Mouse (Mus musculus): ENCODE data around the gene AI413582.

The AI413582 gene

DNA sequence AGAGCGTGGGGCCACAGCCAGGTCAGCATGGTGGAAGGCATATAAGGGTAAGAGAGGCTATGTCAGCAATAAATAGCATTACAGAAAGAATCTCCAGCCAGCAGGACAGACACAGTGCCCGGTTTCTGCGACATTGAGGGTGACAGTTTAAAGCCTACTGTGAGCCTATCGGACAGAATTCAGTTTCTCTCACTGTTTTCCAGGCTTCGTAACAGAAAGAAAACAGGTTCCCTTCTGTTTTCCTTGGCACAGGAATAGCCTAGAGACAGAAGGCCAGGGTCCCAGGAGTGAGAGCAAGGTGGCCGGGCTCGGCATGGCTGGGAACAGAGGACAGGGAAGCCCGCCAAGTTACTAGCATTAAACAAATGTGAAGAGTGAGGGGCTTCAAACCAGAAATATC is 14.3 kb upstream of the AI413582 start:
- 64% methylated on average over 8 of the region's 8 CpGs for WGBS

DNA sequence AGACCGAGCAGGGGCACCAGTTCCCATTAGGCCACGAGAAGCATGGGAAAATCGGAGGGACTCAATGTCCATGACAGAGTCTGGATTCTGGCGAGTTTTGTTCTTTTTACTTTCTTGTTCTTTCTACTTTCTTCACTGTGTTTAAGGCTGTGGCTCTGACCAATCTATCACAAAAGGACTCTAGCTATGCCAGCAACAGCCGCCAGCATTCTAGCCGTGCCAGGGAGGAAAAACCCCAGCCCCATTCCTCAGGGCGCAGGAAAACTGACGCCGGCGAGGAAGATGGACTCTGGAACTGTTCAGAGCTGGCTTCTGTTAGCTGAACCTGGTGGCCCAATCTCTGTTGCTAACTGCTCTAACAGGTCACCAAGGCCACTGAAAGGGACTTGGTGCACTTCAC is 12.9 kb upstream of the AI413582 start:
- 71% methylated on average over 10 of the region's 10 CpGs for WGBS

DNA sequence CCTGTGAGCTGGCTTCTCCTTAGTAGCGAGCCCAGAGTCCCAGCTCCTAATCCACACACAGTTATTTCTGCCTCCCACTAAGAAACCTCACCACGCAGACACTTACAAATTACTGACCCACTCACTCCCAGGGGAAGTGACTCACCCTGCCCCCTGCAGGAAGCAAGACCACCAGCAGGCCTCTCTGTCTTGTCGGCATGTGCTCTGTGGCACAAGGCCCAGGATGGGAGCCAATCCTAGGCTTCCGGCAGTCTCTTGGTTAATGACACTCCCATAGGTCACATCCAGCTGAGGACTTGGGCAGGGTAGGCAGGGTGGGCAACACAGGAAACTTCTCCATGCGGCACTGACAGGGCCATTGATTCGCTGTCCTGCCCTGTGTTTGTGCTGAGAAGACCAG is 11.9 kb upstream of the AI413582 start:
- WGBS = 39% methylated on average over 6 of the region's 6 CpGs

DNA sequence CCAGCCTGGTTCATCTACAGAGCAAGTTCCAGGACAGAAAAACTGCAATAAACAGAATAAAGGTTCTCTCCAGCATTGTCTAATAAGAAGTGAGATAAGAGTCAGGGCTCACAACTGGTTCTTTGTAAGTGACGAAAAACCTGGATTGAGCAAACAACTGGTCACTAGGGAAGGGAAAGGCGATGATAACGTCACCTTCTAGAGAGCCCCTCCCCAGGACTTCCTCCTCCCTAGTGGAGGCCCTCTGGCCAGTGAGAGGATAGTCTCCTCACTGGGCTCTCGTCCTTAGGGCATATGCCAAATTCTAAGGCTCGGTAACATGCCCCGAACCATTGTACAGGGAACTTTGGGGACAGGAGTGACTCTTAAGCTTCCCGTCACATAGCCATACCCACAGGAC is 10.5 kb upstream of the AI413582 start:
- WGBS = 82% methylated on average over 7 of the region's 7 CpGs

DNA sequence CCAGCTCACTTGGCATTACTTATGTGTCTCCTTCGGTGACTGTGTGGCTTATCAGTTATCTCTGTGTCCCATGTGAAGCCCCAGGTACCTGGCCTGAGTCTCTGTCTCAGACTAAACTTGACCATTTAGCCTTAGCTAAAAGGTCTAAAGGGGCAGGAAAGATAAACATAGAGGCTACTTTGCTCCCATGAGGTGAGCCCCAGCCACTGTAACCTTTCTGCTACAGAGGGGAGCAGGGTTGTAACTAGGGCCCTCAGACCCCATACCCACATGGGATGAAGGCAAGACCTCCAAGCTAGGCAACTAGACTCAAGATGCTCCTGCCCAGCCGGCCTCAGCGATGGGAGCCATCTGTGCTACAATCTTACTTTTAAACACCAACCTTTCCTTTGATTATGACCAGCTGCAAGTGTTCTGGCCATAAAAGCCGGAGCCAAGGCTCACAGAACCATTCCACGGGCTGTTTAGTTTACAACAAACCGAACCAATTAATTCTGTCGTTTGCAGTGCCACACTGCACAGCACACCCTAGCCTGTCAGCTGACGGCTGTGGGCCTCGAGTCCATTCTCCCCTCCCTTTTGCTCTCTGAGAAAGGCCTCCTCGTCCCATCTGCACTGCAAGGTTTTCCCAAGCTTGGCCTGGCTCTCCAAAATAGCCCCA is 9.7 kb upstream of the AI413582 start:
- 43% methylated on average over 10 of the region's 10 CpGs for WGBS

DNA sequence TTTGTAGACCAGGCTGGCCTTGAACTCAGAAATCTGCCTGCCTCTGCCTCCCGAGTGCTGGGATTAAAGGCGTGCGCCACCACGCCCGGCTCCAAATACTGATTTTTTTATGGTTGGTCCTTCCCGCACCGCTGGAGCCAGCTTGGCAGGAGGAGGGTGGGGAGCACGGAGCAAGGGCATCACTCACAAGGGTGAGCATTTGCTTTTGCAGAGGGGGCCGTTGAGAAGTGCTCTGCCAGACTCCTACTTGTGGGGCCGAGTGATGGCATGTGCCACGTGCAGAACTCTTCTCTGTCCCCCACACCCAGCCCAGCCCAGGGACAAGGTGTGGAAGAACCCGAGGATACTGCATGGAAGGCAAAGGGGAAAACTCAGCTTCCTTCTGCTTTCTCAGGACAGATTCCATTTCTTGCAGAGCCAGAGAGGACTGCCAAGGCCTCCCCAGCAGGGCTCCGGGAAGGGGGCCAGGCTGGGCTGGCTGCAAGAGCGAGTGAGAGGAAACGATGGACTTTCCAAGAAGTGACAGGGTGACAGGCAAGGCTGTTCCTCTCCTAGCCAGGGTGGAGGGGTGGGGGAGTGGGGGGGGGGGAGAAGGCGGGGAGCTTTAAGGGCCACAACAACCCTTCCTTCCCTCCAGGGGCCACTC is 9.0 kb upstream of the AI413582 start:
- 54% methylated on average over 15 of the region's 16 CpGs for WGBS

DNA sequence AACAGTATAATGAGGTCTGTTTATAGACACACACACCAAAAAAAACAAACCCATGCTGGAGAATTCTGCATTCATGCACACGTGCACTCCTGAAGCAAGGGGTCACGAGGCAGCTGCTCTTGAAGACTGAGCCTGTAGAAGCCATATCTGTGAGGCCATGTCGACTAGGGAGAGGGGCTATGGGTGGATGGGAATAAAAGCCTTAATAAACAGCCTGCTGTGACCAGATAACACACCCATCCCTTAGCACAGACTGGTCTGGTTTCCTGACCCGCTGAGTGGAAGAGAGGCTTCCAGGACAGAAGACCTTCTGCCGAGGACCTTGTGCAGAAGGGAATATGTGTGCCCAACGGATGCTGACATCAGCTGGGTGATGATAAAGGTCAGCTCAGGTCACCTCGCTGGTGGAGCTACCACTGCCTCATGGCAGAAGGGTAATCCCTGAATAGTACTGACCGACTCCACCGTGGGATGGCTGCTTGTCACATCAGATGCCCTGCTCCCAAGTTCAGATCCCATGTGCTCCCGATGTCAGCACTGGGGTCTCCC is 8.3 kb upstream of the AI413582 start:
- WGBS = 68% methylated on average over 10 of the region's 10 CpGs

DNA sequence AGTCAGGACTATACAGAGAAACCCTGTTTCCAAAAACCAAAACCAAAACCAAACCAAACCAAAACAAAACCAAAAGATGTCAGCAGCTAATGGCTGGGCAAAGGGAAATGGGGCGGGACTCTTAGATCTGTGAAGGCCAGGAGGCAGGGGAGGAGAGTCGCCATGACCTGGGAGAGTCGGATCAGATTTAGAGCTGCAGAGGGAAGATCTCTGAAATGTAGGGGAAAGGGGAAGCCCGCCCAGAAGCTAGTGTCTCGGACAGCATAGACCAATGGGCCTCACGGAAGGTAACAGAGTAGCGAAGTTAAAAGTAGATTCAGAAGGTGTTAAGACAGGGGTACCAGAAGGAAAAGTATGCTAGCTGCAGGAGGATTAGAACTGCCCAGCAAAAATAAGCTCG is 5.8 kb upstream of the AI413582 start:
- WGBS = 63% methylated on average over 8 of the region's 8 CpGs

DNA sequence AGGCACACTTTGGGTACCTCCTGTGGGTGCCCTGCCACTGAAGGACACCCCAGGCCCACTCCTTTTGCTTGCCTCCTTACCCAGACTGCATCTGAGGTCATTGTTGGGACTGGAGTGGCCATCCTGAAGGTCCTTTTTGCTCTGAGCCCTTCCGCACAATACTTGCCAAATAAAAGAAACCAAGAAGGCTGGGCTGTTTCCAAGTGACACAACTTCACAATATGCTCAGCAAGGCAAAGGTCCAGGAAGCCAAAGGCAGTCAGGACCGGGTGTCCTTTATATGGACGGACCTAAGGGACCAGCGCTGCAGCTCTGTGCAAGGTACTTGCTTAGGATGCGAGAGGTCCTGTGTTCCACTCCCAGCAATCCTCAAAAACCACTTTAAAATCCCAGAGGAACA is 2.7 kb upstream of the AI413582 start:
- WGBS = 77% methylated on average over 5 of the region's 5 CpGs

DNA sequence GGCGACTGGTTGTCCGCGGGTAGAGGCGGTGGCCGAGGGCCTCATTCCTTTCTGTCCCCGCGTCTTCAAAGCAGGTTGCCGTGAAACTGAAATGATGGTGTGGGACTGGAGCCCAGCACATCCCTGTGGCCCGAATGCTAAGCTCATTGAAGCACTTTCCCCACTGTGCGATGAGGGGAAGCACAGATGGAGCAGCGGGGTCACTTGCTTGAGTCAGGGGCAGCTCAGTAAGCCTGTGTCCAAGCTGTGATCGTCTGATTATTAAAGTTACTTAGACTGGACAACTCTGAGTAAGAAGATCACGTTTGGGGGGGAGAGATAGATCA is 349 bp upstream of the AI413582 start:
- under 1% methylated on average over 13 of the region's 13 CpGs for WGBS

DNA sequence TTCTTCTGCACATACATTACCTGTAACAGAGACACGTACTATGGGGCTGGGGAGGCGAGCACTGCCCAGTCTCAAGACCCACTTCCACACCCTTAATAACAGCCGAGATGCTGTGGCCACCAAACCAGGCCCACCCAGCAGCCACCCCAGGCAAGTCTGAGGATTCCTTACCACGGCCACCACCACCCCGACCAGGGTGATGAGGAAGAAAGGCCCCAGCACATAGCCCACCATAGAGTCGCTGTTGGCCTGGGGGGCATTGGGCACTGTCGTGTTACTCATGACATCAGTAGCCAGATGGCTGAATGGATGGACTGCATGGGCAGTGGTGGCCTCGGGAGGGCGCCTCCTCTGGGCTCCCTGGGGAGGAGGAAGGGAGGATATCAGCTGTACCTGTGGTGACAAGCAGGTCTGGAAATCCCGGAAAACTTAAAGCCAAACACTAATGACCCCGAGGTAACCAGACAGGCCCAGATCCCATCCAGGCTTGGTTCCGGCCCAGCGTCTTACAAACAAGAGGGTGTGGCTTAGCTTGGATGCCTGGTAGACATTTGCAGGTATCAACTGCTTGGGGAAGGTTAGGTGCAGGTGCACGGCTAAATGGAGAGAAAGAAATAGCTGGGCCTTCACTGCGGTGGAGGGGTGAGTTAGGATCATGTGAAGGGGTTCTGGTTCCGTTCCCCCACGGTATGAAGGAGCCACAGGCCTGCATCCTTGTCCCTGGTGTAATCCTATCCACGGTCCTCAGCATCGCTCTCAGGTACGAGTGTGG is 979 bp downstream of the AI413582 start:
- WGBS = 19% methylated on average over 20 of the region's 20 CpGs

DNA sequence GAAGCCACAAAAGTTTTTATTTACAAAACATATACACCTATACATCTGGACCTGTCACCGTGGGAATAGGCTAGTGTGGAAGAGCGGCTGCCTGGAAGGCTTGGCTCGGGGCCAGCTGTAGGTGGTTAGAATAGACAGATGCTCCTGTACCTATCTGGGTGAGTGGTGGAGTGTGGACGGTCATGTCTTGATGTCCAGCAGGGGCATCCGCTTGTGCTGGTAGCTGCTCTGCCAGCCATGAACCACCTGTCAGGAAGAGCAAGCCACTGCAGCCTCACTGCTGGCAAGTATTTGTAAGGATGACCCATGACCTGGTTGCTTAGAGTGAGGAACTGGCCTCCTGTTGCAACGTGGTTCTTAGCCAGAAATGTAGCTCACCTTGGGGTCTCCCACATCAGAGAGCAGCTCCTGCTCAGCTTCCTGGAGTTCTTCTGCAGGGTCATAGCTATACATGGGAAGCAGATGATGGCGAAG is 1.7 kb downstream of the AI413582 start:
- WGBS = 61% methylated on average over 7 of the region's 7 CpGs

DNA sequence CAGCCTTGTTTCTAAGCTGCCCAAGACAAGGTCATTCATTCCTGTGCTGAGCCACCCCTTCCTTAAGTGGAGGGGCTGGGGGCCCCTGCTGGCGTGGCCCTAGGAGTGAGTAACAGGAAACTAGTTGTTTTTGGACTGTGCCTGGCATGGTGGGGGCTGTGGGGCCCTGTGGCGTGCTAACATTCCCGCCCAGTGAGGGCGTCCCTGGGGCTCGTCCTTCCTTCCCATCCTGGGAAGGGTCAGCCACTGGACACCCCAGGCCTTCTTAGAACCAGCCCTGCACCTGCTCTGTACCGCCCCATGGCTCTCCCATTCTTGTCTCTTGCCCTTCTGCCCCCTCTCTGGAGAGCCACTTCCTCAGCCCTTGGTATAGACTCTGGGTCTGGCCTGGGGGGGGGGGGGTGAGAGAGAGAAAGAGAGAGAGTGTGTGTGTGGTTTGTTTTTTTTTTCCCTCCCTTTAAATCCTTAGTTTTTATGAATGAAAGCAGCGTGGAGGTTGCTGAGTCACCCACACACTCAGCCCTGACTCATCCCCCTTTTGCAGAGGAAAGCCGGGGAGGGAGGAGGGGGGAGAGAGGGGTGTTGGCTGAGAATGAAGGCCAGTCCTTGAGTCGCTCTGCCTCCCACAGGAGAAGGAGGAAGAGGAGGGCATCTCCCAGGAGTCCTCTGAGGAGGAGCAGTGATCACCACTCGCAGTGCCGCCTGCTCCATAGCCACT is 3.6 kb downstream of the AI413582 start:
- 42% methylated on average over 11 of the region's 11 CpGs for WGBS

DNA sequence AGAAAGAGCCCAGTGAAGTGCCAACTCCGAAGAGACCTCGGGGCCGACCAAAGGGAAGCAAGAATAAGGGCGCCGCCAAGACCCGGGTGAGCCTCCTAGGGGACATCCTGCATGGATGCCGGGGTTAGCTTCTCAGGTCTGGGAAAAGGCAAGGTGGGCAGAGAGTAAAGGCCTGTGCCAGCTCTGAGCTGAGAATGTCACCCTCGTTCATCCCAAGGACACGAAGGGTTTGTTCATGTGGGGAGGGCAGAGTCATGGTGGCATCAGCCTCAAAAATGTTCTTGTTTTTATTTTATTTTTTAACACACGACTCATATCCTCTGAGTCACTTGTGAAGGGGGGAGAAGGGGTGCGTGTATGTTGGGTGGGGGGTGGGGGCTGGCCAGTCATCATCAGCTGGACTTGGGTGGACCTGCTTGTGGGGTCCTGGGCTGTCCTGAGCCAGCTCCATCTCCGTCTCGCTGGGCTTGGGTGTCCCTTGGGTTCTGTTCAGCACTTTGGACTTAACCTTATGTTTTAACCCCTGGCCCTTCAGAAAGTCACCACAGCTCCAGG is 4.6 kb downstream of the AI413582 start:
- WGBS = 76% methylated on average over 13 of the region's 13 CpGs

DNA sequence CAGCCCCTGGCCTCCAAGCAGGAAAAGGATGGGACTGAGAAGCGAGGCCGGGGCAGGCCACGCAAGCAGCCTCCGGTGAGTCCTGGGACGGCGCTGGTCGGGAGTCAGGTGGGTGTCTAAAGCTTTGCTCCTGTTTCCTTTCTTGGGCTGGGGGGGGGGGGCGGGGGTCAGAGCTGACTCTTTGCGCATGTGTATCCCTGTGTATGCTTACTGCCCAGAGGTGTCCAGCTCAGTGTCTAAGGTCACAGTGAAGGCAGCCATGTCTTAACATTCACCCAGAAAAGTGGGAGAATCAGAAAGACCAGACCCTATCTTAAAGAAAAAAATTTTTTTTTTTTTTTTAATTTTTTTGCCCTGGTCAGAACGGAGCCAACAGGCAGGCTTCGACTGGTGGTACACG is 6.0 kb downstream of the AI413582 start:
- WGBS = 86% methylated on average over 12 of the region's 12 CpGs

DNA sequence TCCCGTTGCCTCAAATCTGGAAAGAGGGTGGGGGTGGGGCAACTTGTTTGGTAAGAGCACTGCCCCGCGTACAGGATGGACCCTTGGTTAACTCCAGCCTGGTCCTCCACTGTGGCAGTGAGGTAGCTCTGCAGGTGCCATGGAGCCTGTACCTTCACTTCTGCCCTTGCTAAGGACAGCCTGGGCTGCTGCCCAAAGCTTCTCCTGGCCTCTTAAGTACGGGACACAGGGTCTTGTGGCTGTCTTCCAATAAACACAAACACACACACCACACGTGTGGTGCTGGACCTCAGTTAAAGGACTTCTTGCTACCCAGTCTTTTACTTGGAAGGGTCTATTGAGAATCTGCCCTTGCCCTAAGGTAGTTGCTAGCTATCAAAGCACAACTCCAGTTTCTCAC is 6.7 kb downstream of the AI413582 start:
- 50% methylated on average over 5 of the region's 5 CpGs for WGBS

DNA sequence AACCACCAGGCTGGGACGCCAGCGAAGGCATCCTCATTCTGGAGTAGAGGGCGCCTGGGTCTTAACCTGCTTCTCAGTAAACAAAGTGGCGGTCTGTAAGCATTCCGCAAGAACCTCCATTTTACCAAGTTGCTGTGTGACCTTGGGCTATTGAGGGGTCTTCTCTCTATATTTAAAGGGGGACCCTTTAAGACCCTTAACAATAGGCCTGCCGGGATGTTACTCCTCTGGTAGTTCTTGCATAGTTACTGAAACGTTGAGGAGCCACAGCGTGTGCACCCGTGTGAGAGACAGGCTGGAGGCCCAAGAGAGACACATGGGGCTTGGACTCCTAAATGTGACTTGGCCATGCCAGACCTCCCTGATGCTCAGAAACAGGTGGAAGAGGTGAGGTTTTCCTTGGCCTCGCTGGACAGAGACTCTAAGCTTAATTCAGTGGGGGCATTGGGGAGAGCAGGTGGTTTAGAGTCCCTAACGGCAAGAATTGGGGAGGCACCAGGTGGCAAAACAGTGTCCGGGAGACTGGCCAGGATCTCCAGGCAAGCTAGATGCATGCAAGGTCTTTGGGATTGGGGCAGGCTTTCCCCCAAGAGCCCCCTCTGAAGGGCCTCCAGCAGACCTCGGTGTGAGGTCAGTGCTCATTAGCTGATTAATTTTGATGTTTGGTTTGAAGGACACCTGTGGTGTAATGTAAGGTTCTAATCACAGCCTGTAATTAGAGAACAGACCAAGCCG is 7.5 kb downstream of the AI413582 start:
- WGBS = 30% methylated on average over 14 of the region's 14 CpGs

DNA sequence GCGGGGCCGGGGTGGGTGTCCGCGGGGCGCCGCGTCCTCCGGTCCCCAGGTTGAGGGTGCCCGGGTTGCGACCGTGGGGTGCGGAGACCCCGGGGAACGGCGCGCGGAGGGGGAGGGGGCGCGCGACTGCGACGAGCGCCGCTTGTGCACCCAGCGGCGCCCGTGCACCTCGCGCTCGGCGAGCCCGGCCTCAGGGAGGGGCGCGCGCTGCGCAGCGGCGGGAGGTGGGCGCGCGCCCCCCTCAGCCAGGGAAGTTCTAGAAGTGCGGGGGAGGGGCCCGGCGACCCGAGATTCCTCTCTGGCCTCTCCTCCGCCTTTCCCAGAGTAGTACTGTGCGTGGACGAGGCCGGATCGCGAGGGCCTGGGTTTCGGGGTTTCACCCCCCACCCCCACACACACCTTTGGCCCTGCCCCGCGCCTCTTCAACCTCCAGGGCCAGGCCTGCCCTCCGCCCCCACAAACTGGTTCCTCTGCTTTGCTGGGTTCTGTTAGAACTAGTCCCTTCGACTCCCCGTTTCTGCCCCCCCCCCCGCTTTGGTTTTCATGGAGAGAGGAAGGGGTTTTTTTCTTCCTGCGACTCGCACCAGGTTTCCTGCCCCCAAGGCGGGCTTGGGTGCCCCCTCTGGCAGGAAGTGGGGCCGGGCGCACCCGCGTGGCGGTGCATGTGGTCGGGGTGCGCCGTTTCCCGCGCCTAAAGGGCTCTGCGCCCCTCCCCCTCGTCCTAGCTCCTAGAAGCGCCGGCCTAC is 8.2 kb downstream of the AI413582 start:
- WGBS = 2% methylated on average over 73 of the region's 75 CpGs

DNA sequence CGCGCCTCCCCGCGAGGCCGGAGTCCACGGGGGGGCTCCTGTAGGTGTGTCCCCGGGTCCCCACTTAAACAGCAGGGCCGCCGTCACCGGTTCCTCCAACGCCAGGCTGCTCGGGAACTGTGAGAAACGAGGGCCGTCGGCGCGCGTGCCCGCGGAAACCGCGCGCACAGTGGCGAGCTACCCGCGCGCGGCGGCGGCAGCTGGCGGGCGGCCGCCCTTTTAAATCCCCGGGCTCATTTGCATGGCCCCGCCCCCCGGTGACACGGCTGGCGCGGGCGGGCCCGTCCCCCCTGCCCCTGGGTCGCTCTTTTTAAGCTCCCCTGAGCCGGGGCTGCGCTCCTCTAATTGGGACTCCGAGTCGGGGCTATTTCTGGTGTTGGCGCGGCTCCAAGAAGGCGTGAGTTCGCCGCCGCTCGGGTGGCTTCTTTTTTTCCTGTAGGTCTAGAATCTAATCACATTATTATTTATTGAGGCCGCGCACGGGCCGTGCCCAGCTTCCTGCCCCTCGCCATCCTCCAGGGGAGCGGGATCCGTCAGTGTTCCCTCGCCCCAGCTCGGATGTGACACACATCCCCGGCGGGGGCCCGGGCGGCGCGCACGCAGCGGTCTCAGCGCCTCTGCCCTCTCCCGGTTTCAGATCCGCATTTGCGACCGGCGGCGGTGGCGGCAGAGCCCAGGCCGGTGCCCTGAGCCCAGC is 9.1 kb downstream of the AI413582 start, which contains the start of gene Hmga1:
TSS of gene Hmga1 (plus strand) at position 183 of the 697 bp plus-strand sequence.
- under 1% methylated on average over 79 of the region's 79 CpGs for WGBS
